Mouse (Mus musculus): ENCODE results near the gene Nif3l1. TPM values are rescaled to one million over a fixed set of nuclear protein-coding genes. Genes with fewer than 3 reads are reported as not detected.

Nif3l1 gene
- 12.1 to 18.2 TPM (median 14.0 TPM) in 4 replicates for total RNA-seq (2023; ENCODE audit: inconsistent age)

GRCm38 (mm10) chr1:58445143-58445722 is at the start of gene Nif3l1, which contains the start of gene Ppil3:
Nif3l1 (plus strand) TSS chr1:58445151.
Ppil3 (minus strand) TSS chr1:58445486.

GRCm38 (mm10) chr1:58423371-58424248 is 21.3 kb upstream of the Nif3l1 start, which contains the start of gene Clk1:
Clk1 (minus strand) TSS chr1:58424066.

GRCm38 (mm10) chr1:58504577-58505254 is 59.8 kb downstream of the Nif3l1 start, which contains the start of gene Orc2:
Orc2 (minus strand) TSS chr1:58505109.

Other genes with a start within 250 kb of the Nif3l1 start
- 0.33 to 1.1 TPM (median 0.69 TPM) in 4 replicates for gene Aox4, start 234.8 kb upstream of the Nif3l1 start, total RNA-seq (2023; ENCODE audit: inconsistent age)
- gene Aox2, start 166.8 kb upstream of the Nif3l1 start, total RNA-seq (2023; ENCODE audit: inconsistent age), result not detected in 4 replicates
- 163 to 173 TPM (median 170 TPM) in 4 replicates for gene Bzw1, start 52.3 kb upstream of the Nif3l1 start, total RNA-seq (2023; ENCODE audit: inconsistent age)
- gene Clk1, start 21.1 kb upstream of the Nif3l1 start, total RNA-seq (2023; ENCODE audit: inconsistent age), result 1,316 to 1,538 TPM (median 1,468 TPM) in 4 replicates
- 27.0 to 34.6 TPM (median 31.5 TPM) in 4 replicates for gene Ppil3, start 335 bp downstream of the Nif3l1 start, total RNA-seq (2023; ENCODE audit: inconsistent age)
- gene Orc2, start 60.0 kb downstream of the Nif3l1 start, total RNA-seq (2023; ENCODE audit: inconsistent age), result 24.7 to 33.3 TPM (median 27.9 TPM) in 4 replicates
- gene Fam126b, start 141.2 kb downstream of the Nif3l1 start, total RNA-seq (2023; ENCODE audit: inconsistent age), result 17.6 to 18.9 TPM (median 18.0 TPM) in 4 replicates
- gene Ndufb3, start 141.2 kb downstream of the Nif3l1 start, total RNA-seq (2023; ENCODE audit: inconsistent age), result 32.3 to 41.4 TPM (median 38.9 TPM) in 4 replicates